Mouse (Mus musculus): ENCODE results near the gene Jhy.

- TF ChIP-seq HCFC1 (IDR thresholded peaks at IDR 0.05; ENCODE audit: borderline replicate concordance, insufficient read depth, low read length) (no peak), MAFK (IDR thresholded peaks at IDR 0.05; ENCODE audit: insufficient read depth, low read depth, low read length) (no peak), ZC3H11A (IDR thresholded peaks at IDR 0.05; ENCODE audit: borderline replicate concordance, low read depth, low read length) (no peak)
Measured at GRCm38 (mm10) chr9:40997116-40997779, 33.3 kb upstream of the Jhy start.
